Mouse (Mus musculus) bone marrow, adult 2 months (tissue): ENCODE measurements around the gene Ulk4. TPM values are rescaled to one million over a fixed set of nuclear protein-coding genes. Genes with fewer than 3 reads are reported as not detected.

Experiments
- H3K27ac ChIP-seq: fragments of 200-500 bp; 2 replicates; pipeline ENCODE4 v1.5.1; 2012; ENCODE audit warnings: low read depth, mild to moderate bottlenecking, control low read depth, inconsistent platforms, low read length; ENCODE audit not compliant: control insufficient read depth, poor library complexity, insufficient read depth
- H3K4me1 ChIP-seq: fragments of 200-500 bp; 2 replicates; pipeline ENCODE4 v1.6.1; 2011; ENCODE audit warnings: low read length; ENCODE audit not compliant: control insufficient read depth, insufficient read depth
- H3K4me3 ChIP-seq: fragments of 200-500 bp; replicated peaks from 2 replicates; pipeline ENCODE3; 2011; ENCODE audit warnings: mild to moderate bottlenecking, low read depth, low read length, control low read depth; ENCODE audit not compliant: control insufficient read depth
- CTCF ChIP-seq: fragments of 200-500 bp; IDR thresholded peaks from 2 replicates; pipeline ENCODE4 v1.5.1; 2011; ENCODE audit warnings: low read length, control low read depth; ENCODE audit not compliant: control insufficient read depth, insufficient read depth
- POLR2A ChIP-seq: fragments of 200-500 bp; IDR thresholded peaks from 2 replicates; pipeline ENCODE4 v1.6.1; 2011; ENCODE audit warnings: low read depth, mild to moderate bottlenecking, control low read depth, low read length, borderline replicate concordance; ENCODE audit not compliant: control insufficient read depth
- WGBS: fragments of 180-500 bp; shearing (Covaris S2); methylation state at CpG from one replicate; pipeline ENCODE4 v1.1.7; 2018; 5-methylcytosine and 5-hydroxymethylcytosine counted together
- polyA plus RNA-seq: library from polyadenylated mRNA; stranded (reverse); fragments of >200 nt; gene quantifications from 2 replicates; pipeline ENCODE4 v1.2.4, GENCODE M21; 2011; ENCODE audit warnings: low replicate concordance; ENCODE audit not compliant: missing spikeins, insufficient read depth, insufficient read length

Ulk4 gene
- polyA plus RNA-seq, 1 experiment: not detected

DNA sequence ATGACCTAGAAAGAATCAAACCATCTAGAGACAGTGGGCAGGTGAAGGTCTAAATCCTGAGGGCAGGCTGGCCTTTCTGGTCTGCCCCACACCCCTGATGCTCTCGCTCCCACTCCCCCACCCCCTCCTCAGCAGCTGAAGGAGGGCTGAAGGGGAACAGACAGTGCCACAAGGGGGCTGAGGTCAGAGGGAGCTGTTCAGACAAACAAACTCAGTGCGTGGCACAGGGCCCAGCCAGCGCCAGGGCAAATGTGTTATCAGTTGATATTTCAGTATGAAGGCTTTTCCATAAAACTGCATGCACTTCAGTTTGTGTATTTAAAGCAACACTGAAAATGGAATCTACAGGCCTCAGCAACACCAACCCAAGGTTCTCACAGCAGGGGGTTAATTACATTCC is 128.4 kb downstream of the Ulk4 start:
- H3K4me1 ChIP-seq: no peaks in the 10 kb centered on the region
- H3K4me3 ChIP-seq: no peak overlapping the region
- no peak overlapping the region for H3K27ac ChIP-seq
- TF ChIP-seq CTCF (no peak), POLR2A (no peak)
- 67% methylated on average over 3 of the region's 3 CpGs for WGBS

- TF ChIP-seq CTCF (no peak), POLR2A (no peak)
- H3K4me1 ChIP-seq: no peaks in the 10 kb centered on the region
- WGBS: 72% methylated on average over 6 of the region's 6 CpGs
- H3K4me3 ChIP-seq: no peak overlapping the region
- H3K27ac ChIP-seq: no peak overlapping the region
Measured at GRCm38 (mm10) chr9:121143208-121143607, 133.8 kb downstream of the Ulk4 start.

DNA sequence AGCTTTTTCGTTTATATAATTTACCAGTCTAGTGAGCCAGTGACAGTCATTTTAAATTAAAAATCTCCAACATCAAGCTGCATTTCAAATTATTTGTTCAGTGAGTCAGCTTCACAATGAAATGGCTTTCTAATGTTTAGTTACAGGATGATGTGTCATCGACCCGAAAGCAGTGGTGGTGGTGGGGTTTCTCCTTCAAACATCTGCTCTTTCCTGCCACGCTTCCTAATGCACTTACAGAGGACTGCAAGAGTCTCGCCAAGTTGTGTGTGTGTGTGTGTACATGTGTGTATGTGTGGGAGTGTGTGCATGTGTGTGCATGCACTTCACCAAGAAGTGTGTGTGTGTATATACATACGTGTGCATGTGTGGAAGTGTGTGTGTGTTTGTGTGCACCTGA is 144.4 kb downstream of the Ulk4 start:
- H3K4me3 ChIP-seq: no peak overlapping the region
- no peak overlapping the region for H3K27ac ChIP-seq
- WGBS: 30% methylated on average over 6 of the region's 6 CpGs
- H3K4me1 ChIP-seq: no peaks in the 10 kb centered on the region; the same call in 1 of the 2 replicates
- TF ChIP-seq CTCF: no peak
- no peak for TF ChIP-seq POLR2A

- Histone ChIP-seq H3K4me3 (no peak overlapping the region), H3K4me1 (no peaks in the 10 kb centered on the region; the same call in 1 of the 2 replicates), H3K27ac (no peak overlapping the region)
- WGBS: 80% methylated on average over 2 of the region's 2 CpGs
- TF ChIP-seq POLR2A (no peak), CTCF (no peak)
Measured at GRCm38 (mm10) chr9:121129533-121129932, 147.5 kb downstream of the Ulk4 start.

GRCm38 (mm10) chr9:121128934-121129333 is 148.1 kb downstream of the Ulk4 start:
- WGBS: 81% methylated on average over 8 of the region's 8 CpGs
- no peaks in the 10 kb centered on the region; the same call in 1 of the 2 replicates for H3K4me1 ChIP-seq
- no peak overlapping the region for H3K27ac ChIP-seq
- no peak overlapping the region for H3K4me3 ChIP-seq
- no peak for TF ChIP-seq POLR2A
- no peak for TF ChIP-seq CTCF

DNA sequence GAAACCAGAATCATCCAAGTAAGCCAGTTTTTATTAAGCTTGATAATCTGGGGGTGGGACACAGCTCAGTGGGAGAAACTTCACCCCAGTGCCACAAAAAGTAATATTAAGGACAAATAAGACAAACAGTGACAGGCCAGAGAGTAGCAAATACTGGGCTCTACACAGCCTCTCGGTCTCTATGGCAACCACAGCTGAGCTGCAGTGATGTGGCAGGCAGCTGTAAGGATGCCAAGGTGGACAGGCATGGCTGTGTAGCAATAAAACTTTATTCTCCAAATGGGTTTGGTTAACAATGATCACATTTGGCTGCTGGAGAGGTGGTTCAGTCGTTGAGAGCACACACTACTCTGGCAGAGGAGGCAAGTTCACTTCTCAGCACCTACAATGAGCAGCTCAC is 150.0 kb downstream of the Ulk4 start:
- Histone ChIP-seq H3K4me3 (no peak overlapping the region), H3K4me1 (peaks cover 2% of the 10 kb centered on the region; the same call in 1 of the 2 replicates), H3K27ac (no peak overlapping the region)
- 70% methylated on average over 2 of the region's 2 CpGs for WGBS
- TF ChIP-seq POLR2A (no peak), CTCF (no peak)

GRCm38 (mm10) chr9:121124705-121125104 is 152.3 kb downstream of the Ulk4 start:
- H3K27ac ChIP-seq: no peak overlapping the region
- no peak overlapping the region for H3K4me3 ChIP-seq
- no peak for TF ChIP-seq CTCF
- TF ChIP-seq POLR2A: no peak
- WGBS: 90% methylated on average over 8 of the region's 8 CpGs
- peaks cover 2% of the 10 kb centered on the region; the same call in 1 of the 2 replicates for H3K4me1 ChIP-seq

DNA sequence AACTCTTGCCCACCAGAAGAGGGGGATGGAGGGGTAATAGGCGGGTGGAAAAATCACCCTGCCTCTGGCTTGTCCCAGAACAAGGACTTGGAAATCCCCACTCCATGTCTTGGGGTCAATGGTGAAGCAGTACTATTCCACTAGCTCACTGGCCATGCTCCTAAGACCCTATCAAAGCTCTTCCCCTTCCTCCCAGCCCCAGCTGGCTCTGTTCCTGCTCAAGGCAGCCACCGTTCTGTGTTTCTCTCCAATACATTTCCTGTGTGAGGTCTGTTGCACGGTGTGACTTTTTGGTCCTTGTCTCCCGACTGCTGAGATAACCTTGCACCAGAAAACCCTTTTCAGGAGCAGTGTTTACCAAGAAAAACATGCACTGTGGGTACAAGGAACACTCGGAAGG is 155.0 kb downstream of the Ulk4 start:
- H3K27ac ChIP-seq: no peak overlapping the region
- TF ChIP-seq POLR2A (no peak), CTCF (no peak)
- peaks cover 2% of the 10 kb centered on the region; the same call in 1 of the 2 replicates for H3K4me1 ChIP-seq
- no peak overlapping the region for H3K4me3 ChIP-seq
- 17% methylated on average over 5 of the region's 5 CpGs for WGBS

- Histone ChIP-seq H3K4me3 (no peak overlapping the region), H3K27ac (no peak overlapping the region), H3K4me1 (peaks cover 2% of the 10 kb centered on the region; the same call in 1 of the 2 replicates)
- 47% methylated on average over 4 of the region's 4 CpGs for WGBS
- TF ChIP-seq CTCF (no peak), POLR2A (no peak)
Measured at GRCm38 (mm10) chr9:121117936-121118335, 159.1 kb downstream of the Ulk4 start.
